Mouse (Mus musculus): ENCODE data around the gene Aoc2.

- TF ChIP-seq CTCF (IDR thresholded peaks at IDR 0.05; ENCODE audit: insufficient read depth, low read length) = no peak
- TF ChIP-seq POLR2A (IDR thresholded peaks at IDR 0.05; ENCODE audit: borderline replicate concordance, extremely low read depth, low read depth, low read length) = no peak
Measured at GRCm38 (mm10) chr11:101282896-101283295, 42.0 kb upstream of the Aoc2 start.
